In the genomic region with DNA sequence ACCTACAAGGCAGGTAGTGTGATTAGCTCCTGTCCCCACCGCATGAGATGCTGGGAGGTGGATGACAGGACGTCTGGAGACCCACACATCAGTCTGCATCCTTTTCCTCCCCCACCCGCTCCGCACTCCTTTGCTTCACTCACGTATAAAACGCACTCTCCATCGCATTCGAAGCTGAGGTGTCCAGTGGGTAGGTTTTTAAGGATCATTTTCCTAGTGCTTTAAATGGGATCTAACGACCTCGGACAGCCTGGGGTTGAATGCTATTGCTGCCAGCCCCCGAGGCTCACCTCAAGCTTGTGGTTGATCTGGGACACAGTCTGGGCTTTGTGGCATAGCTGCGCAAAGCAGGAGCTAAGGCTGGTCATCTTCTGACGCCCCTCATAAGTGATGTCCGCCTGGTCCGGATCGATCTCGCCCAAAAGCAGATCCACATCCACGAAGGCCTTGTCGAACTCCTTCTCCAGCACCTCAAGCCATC, we compare ENCODE assay signal across 9 mouse cellular contexts. TPM values are rescaled to one million over a fixed set of nuclear protein-coding genes. Genes with fewer than 3 reads are reported as not detected.
DNase-seq lines count a peak whose midpoint lies in the region; ATAC-seq and TF ChIP-seq lines count a peak whose summit lies in the region.
"Had no signal": no experiment of that assay in that cellular context is flagged by ENCODE, and none has a peak within 500 bp of the region (broad histone marks: within the 10 kb centered on the region; RNA-seq: fewer than 3 reads in every experiment).

No protein-coding gene starts in this region.

- no peak for TF ChIP-seq POLR2A in limb, embryonic 14.5 days (IDR thresholded peaks at IDR 0.05; ENCODE audit: borderline replicate concordance, extremely low read depth, insufficient read depth, insufficient read length)

- peak; percentile 36 for ATAC-seq in heart, embryonic 11.5 days (replicated peaks; ENCODE audit: insufficient number of reproducible peaks, low FRiP score, low TSS enrichment)
- peak; percentile 62 for ATAC-seq in forebrain, embryonic 15.5 days (replicated peaks)
- peak; percentile 17 for ATAC-seq in limb, embryonic 14.5 days (ENCODE audit: low FRiP score, low read depth)
- peak; percentile 56 for ATAC-seq in neural tube, embryonic 14.5 days (ENCODE audit: low read depth)

- peak overlapping the region; percentile 69 for H3K4me3 ChIP-seq in heart, embryonic 11.5 days (ENCODE audit: low read depth, low read length)
- H3K4me3 ChIP-seq in forebrain, embryonic 15.5 days, result peak overlapping the region; percentile 76
- peak overlapping the region; percentile 81 for H3K4me3 ChIP-seq in limb, embryonic 14.5 days (replicated peaks; ENCODE audit: low read length)
- peak overlapping the region; percentile 84 for H3K4me3 ChIP-seq in neural tube, embryonic 14.5 days (ENCODE audit: low read depth, low read length)

- peak overlapping the region; percentile 82 for H3K9ac ChIP-seq in heart, embryonic 11.5 days (ENCODE audit: low read depth, low read length)
- H3K9ac ChIP-seq in forebrain, embryonic 15.5 days (replicated peaks), result peak overlapping the region; percentile 87
- H3K9ac ChIP-seq in limb, embryonic 14.5 days (ENCODE audit: low read depth, low read length, severe bottlenecking), result peak overlapping the region; percentile 89
- peak overlapping the region; percentile 89 for H3K9ac ChIP-seq in neural tube, embryonic 14.5 days (replicated peaks; ENCODE audit: low read depth, low read length)

- H3K36me3 ChIP-seq in heart, embryonic 11.5 days (ENCODE audit: control insufficient read depth, insufficient read depth, low read length), result no peaks in the 10 kb centered on the region
- H3K36me3 ChIP-seq in forebrain, embryonic 15.5 days, result no peaks in the 10 kb centered on the region
- no peaks in the 10 kb centered on the region for H3K36me3 ChIP-seq in limb, embryonic 14.5 days (ENCODE audit: control insufficient read depth, insufficient read depth, low read length)
- H3K36me3 ChIP-seq in neural tube, embryonic 14.5 days (ENCODE audit: control insufficient read depth, insufficient read depth, low read length), result no peaks in the 10 kb centered on the region

- H3K4me2 ChIP-seq in heart, embryonic 11.5 days, result peak overlapping the region; percentile 84
- H3K4me2 ChIP-seq in forebrain, embryonic 15.5 days (replicated peaks), result peak overlapping the region; percentile 69
- peak overlapping the region; percentile 60 for H3K4me2 ChIP-seq in limb, embryonic 14.5 days (replicated peaks; ENCODE audit: low read depth, low read length, severe bottlenecking)
- peak overlapping the region; percentile 62 for H3K4me2 ChIP-seq in neural tube, embryonic 14.5 days (ENCODE audit: low read depth, low read length)

- no peaks in the 10 kb centered on the region for H3K27me3 ChIP-seq in heart, embryonic 11.5 days (ENCODE audit: control insufficient read depth, insufficient read depth, low read length)
- H3K27me3 ChIP-seq in forebrain, embryonic 15.5 days, result no peaks in the 10 kb centered on the region
- no peaks in the 10 kb centered on the region for H3K27me3 ChIP-seq in limb, embryonic 14.5 days (ENCODE audit: control insufficient read depth, insufficient read depth, low read length)
- no peaks in the 10 kb centered on the region for H3K27me3 ChIP-seq in neural tube, embryonic 14.5 days (ENCODE audit: control insufficient read depth, insufficient read depth, low read length)

- DNase-seq in heart, postnatal 4 days, result no peak
- DNase-seq in urinary bladder, postnatal 25 days (ENCODE audit: low spot score), result peak; percentile 8
- DNase-seq in urinary bladder, postnatal 36 days (ENCODE audit: low spot score in 2 of 2), result no peak
- DNase-seq in limb, embryonic 14.5 days (ENCODE audit: low spot score), result no peak
- no peak for DNase-seq in kidney, postnatal 14 days

- 0% methylated on average over 19 of the region's 19 CpGs for WGBS in heart, embryonic 11.5 days (ENCODE audit: insufficient replicate concordance)
- under 1% methylated on average over 19 of the region's 19 CpGs for WGBS in forebrain, embryonic 15.5 days
- WGBS in limb, embryonic 14.5 days, result under 1% methylated on average over 19 of the region's 19 CpGs
- 0% methylated on average over 19 of the region's 19 CpGs for WGBS in neural tube, embryonic 14.5 days

- no peaks in the 10 kb centered on the region for H3K9me3 ChIP-seq in heart, embryonic 11.5 days (replicated peaks; ENCODE audit: control insufficient read depth, low read length)
- H3K9me3 ChIP-seq in forebrain, embryonic 15.5 days, result no peaks in the 10 kb centered on the region
- no peaks in the 10 kb centered on the region for H3K9me3 ChIP-seq in limb, embryonic 14.5 days (ENCODE audit: control insufficient read depth, low read length)
- no peaks in the 10 kb centered on the region for H3K9me3 ChIP-seq in neural tube, embryonic 14.5 days (ENCODE audit: control insufficient read depth, low read length)

- peaks cover 7% of the 10 kb centered on the region; the same call in 1 of the 2 replicates for H3K4me1 ChIP-seq in heart, embryonic 11.5 days (ENCODE audit: control insufficient read depth, insufficient read depth, low read length)
- H3K4me1 ChIP-seq in forebrain, embryonic 15.5 days, result peaks cover 35% of the 10 kb centered on the region
- H3K4me1 ChIP-seq in limb, embryonic 14.5 days (ENCODE audit: control insufficient read depth, insufficient read depth, low read length), result peaks cover 8% of the 10 kb centered on the region
- H3K4me1 ChIP-seq in neural tube, embryonic 14.5 days (ENCODE audit: control insufficient read depth, insufficient read depth, low read length), result peaks cover 12% of the 10 kb centered on the region

- H3K27ac ChIP-seq in heart, embryonic 11.5 days (ENCODE audit: low read depth, low read length), result peak overlapping the region; percentile 74
- H3K27ac ChIP-seq in forebrain, embryonic 15.5 days (replicated peaks), result peak overlapping the region; percentile 93
- peak overlapping the region; percentile 81 for H3K27ac ChIP-seq in limb, embryonic 14.5 days (replicated peaks; ENCODE audit: low read depth, low read length)
- peak overlapping the region; percentile 96 for H3K27ac ChIP-seq in neural tube, embryonic 14.5 days (ENCODE audit: low read depth, low read length)

RNA-seq across cellular contexts. Expression of a gene that starts 0.6 kb away (rescaled TPM):
- 15.0 and 15.9 TPM in 2 replicates for polyA plus RNA-seq in heart, embryonic 11.5 days (2014; fragmentation: Nextera tagmentation; extraction: Ambion mirVana)
- 10 to 100 TPM; 19.2 to 19.6 TPM for total RNA-seq in heart, postnatal 4 days (2021)
- polyA plus RNA-seq in forebrain, embryonic 15.5 days (2015; fragmentation: Nextera tagmentation; extraction: Ambion mirVana), result 23.3 and 23.7 TPM in 2 replicates
- 14.6 and 17.6 TPM in 2 replicates for polyA plus RNA-seq in limb, embryonic 14.5 days (2012; rRNA removed)
- polyA plus RNA-seq in limb, embryonic 14.5 days (2014; fragmentation: Nextera tagmentation; extraction: Ambion mirVana), result 20.2 and 21.8 TPM in 2 replicates
- polyA plus RNA-seq in neural tube, embryonic 14.5 days (2014; fragmentation: Nextera tagmentation; extraction: Ambion mirVana), result 29.0 and 32.8 TPM in 2 replicates

RNA-seq across cellular contexts. Expression of a gene that starts 7.4 kb away (rescaled TPM):
- polyA plus RNA-seq in heart, embryonic 11.5 days (2014; fragmentation: Nextera tagmentation; extraction: Ambion mirVana), result 0.16 TPM in 1 of 2 replicates, not detected in the other
- under 1 TPM in 1 of 2 experiments, not detected in 1; 0.19 TPM for total RNA-seq in heart, postnatal 4 days (2021)
- not detected in 2 replicates for polyA plus RNA-seq in forebrain, embryonic 15.5 days (2015; fragmentation: Nextera tagmentation; extraction: Ambion mirVana)
- 0.06 TPM in 2 replicates for polyA plus RNA-seq in limb, embryonic 14.5 days (2012; rRNA removed)
- polyA plus RNA-seq in limb, embryonic 14.5 days (2014; fragmentation: Nextera tagmentation; extraction: Ambion mirVana), result 0.14 TPM in 1 of 2 replicates, not detected in the other
- not detected in 2 replicates for polyA plus RNA-seq in neural tube, embryonic 14.5 days (2014; fragmentation: Nextera tagmentation; extraction: Ambion mirVana)
- total RNA-seq: neutrophil, adult 5-6 weeks had no signal

RNA-seq across cellular contexts. Expression of a gene that starts 22.8 kb away (rescaled TPM):
- polyA plus RNA-seq in heart, embryonic 11.5 days (2014; fragmentation: Nextera tagmentation; extraction: Ambion mirVana), result not detected in 2 replicates
- total RNA-seq in heart, postnatal 4 days (2021), result not detected
- polyA plus RNA-seq in forebrain, embryonic 15.5 days (2015; fragmentation: Nextera tagmentation; extraction: Ambion mirVana), result not detected in 2 replicates
- not detected in 2 replicates for polyA plus RNA-seq in limb, embryonic 14.5 days (2012; rRNA removed)
- polyA plus RNA-seq in limb, embryonic 14.5 days (2014; fragmentation: Nextera tagmentation; extraction: Ambion mirVana), result not detected in 2 replicates
- not detected in 2 replicates for polyA plus RNA-seq in neural tube, embryonic 14.5 days (2014; fragmentation: Nextera tagmentation; extraction: Ambion mirVana)
- total RNA-seq: neutrophil, adult 5-6 weeks had no signal

RNA-seq across cellular contexts. Expression of a gene that starts 36.0 kb away (rescaled TPM):
- polyA plus RNA-seq in heart, embryonic 11.5 days (2014; fragmentation: Nextera tagmentation; extraction: Ambion mirVana), result 9.9 and 11.2 TPM in 2 replicates
- 10 to 100 TPM; 28.3 to 32.9 TPM for total RNA-seq in heart, postnatal 4 days (2021)
- 18.5 and 19.2 TPM in 2 replicates for polyA plus RNA-seq in forebrain, embryonic 15.5 days (2015; fragmentation: Nextera tagmentation; extraction: Ambion mirVana)
- polyA plus RNA-seq in limb, embryonic 14.5 days (2012; rRNA removed), result 24.8 and 26.2 TPM in 2 replicates
- polyA plus RNA-seq in limb, embryonic 14.5 days (2014; fragmentation: Nextera tagmentation; extraction: Ambion mirVana), result 17.1 and 17.3 TPM in 2 replicates
- 24.7 and 24.9 TPM in 2 replicates for polyA plus RNA-seq in neural tube, embryonic 14.5 days (2014; fragmentation: Nextera tagmentation; extraction: Ambion mirVana)
